Mouse (Mus musculus): ENCODE results near the gene Mfap2. TPM values are rescaled to one million over a fixed set of nuclear protein-coding genes. Genes with fewer than 3 reads are reported as not detected.
A peak's percentile ranks its signal among the peaks of the same experiment; 100 is the strongest.

Mfap2 gene
- total and polyA plus RNA-seq, 2 experiments, result 0.18 to 0.45 TPM

DNA sequence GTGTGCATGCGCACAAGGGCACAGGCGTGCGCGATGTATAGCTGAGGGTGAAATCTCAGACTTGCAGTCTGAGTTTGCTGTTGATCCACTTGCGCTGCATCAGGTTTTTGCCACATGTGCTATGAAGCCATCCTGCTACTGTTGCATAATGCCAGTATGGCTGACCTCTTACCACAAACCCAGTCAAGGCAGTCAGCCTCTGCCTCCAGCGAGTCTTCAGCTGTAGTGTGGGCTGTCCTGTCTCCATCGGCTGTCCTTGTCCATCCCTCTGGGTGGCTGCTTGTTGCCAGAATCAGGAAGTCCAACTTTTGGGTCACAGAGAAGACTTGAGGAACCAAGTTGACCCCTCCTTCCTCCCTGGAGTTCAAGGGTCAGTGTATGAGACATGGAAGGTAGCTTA lies 34.9 kb upstream of the Mfap2 start:
- peaks cover 38% of the 10 kb centered on the region for H3K36me3 ChIP-seq (ENCODE audit: control insufficient read depth, insufficient read depth, low read length)
- H3K4me3 ChIP-seq (ENCODE audit: insufficient read depth, low read depth, low read length), result no peak overlapping the region
- no peaks in the 10 kb centered on the region for H3K79me2 ChIP-seq (ENCODE audit: control insufficient read depth, insufficient read depth, low read length)
- TF ChIP-seq POLR2A (IDR thresholded peaks at IDR 0.05; ENCODE audit: extremely low read depth, insufficient read depth, low read length), result no peak
- TF ChIP-seq CTCF (IDR thresholded peaks at IDR 0.05; ENCODE audit: low read depth, low read length), result no peak
- WGBS, result 89% methylated on average over 7 of the region's 7 CpGs
- no peaks in the 10 kb centered on the region for H3K4me1 ChIP-seq (ENCODE audit: control insufficient read depth, insufficient read depth, low read length)
- peak; percentile 48 for DNase-seq (ENCODE audit: extremely low read depth, low read depth, low spot score)
- H3K9ac ChIP-seq (ENCODE audit: low read depth, low read length), result no peak overlapping the region
- H3K27ac ChIP-seq (replicated peaks; ENCODE audit: insufficient read depth, low read depth, low read length), result no peak overlapping the region
- no peaks in the 10 kb centered on the region for H3K27me3 ChIP-seq (ENCODE audit: control insufficient read depth, insufficient read depth, low read length)

DNA sequence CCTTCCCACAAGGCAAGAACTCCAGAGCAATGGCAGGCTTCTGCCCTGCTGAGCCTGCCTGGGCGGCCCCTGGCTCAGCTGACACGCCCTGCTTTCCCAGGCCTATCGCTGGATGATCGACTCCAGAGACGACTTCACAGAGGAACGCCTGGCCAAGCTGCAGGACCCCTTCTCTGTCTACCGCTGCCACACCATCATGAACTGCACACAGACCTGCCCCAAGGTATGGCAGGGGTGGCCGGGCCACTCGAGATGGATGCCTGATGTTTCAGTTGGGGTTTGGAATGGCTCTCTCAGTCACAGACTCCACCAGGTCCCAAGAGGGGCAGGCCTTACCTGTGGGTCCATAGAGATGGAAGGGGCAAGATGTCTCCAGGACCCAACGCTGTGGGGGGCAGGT lies 32.9 kb upstream of the Mfap2 start:
- WGBS, result 94% methylated on average over 10 of the region's 10 CpGs
- TF ChIP-seq CTCF (IDR thresholded peaks at IDR 0.05; ENCODE audit: low read depth, low read length) (no peak), POLR2A (IDR thresholded peaks at IDR 0.05; ENCODE audit: extremely low read depth, insufficient read depth, low read length) (no peak)
- peaks cover 26% of the 10 kb centered on the region; the same call in 1 of the 2 replicates for H3K36me3 ChIP-seq (ENCODE audit: control insufficient read depth, insufficient read depth, low read length)
- no peaks in the 10 kb centered on the region for H3K4me1 ChIP-seq (ENCODE audit: control insufficient read depth, insufficient read depth, low read length)
- no peaks in the 10 kb centered on the region for H3K27me3 ChIP-seq (ENCODE audit: control insufficient read depth, insufficient read depth, low read length)
- H3K79me2 ChIP-seq (ENCODE audit: control insufficient read depth, insufficient read depth, low read length), result no peaks in the 10 kb centered on the region
- DNase-seq (ENCODE audit: extremely low read depth, low read depth, low spot score), result no peak
- no peak overlapping the region for H3K9ac ChIP-seq (ENCODE audit: low read depth, low read length)
- H3K27ac ChIP-seq (replicated peaks; ENCODE audit: insufficient read depth, low read depth, low read length), result no peak overlapping the region
- H3K4me3 ChIP-seq (ENCODE audit: insufficient read depth, low read depth, low read length), result no peak overlapping the region

DNA sequence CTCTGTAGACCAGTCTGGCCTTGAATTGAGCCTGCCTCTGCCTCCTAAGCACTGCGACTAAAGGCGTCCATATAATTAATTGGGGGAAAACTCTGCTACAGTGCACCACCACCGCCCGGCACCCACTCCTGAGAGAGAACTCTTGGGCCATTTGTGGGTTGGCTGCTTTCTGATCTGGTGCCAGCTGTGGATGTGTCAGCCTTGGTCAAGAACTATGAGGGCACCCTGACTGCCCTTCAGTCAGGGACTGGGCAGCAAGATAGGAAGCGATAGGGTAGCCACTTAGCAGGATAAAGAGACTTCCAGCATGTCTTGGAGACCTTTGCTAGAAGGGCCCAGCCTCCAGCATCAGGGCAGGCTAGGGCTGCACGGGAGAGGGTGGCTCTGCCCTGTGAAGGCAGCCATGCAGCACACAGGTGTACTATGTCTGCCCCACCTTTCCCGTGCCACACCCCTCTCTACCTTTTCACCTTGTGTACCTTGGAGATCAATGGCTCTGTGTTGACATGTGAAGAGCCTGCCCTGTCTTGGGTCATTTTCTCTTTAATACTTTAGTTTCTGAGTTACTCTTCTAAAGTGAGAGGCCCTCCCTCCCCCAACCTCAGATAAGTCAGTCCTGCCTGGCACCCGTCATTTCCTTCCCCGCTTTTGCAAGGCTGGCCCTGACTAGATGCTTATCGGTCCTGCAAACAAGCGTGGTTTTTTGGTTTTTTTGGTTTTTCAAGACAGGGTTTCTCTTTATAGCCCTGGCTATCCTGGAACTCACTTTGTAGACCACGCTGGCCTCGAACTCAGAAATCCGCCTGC lies 32.1 kb upstream of the Mfap2 start:
- no peak for DNase-seq (ENCODE audit: extremely low read depth, low read depth, low spot score)

DNA sequence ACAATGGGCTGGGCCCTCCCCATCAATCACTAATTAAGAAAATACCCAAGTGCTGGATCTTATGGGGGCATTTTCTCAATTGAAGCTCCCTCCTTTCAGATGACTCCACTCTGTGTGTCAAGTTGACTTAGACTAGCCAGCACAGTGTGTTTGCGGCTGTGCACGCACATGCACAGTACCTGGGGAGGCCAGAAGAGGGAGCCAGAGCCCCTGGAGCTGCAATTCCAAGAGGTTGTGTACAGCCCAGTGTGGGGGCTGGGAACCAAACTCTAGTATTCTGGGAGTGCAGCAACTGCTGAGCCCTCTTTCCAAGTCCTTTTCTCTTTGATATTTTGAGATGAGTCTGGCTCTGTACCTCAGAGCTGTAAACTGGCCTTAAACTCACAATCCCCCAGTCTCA lies 28.6 kb upstream of the Mfap2 start:
- Histone ChIP-seq H3K79me2 (ENCODE audit: control insufficient read depth, insufficient read depth, low read length) (no peaks in the 10 kb centered on the region), H3K4me1 (ENCODE audit: control insufficient read depth, insufficient read depth, low read length) (no peaks in the 10 kb centered on the region), H3K27ac (replicated peaks; ENCODE audit: insufficient read depth, low read depth, low read length) (no peak overlapping the region), H3K27me3 (ENCODE audit: control insufficient read depth, insufficient read depth, low read length) (no peaks in the 10 kb centered on the region), H3K36me3 (ENCODE audit: control insufficient read depth, insufficient read depth, low read length) (peaks cover 9% of the 10 kb centered on the region; the same call in 1 of the 2 replicates), H3K9ac (ENCODE audit: low read depth, low read length) (no peak overlapping the region), H3K4me3 (ENCODE audit: insufficient read depth, low read depth, low read length) (no peak overlapping the region)
- TF ChIP-seq CTCF (IDR thresholded peaks at IDR 0.05; ENCODE audit: low read depth, low read length) (peak; percentile 76), POLR2A (IDR thresholded peaks at IDR 0.05; ENCODE audit: extremely low read depth, insufficient read depth, low read length) (no peak)
- 89% methylated on average over 2 of the region's 2 CpGs for WGBS
- peak; percentile 17 for DNase-seq (ENCODE audit: extremely low read depth, low read depth, low spot score)

More for the DNA sequence above, 32.1 kb upstream of the Mfap2 start:
- H3K9ac ChIP-seq (ENCODE audit: low read depth, low read length), result no peak overlapping the region
- 88% methylated on average over 14 of the region's 14 CpGs for WGBS
- H3K27me3 ChIP-seq (ENCODE audit: control insufficient read depth, insufficient read depth, low read length), result no peaks in the 10 kb centered on the region
- TF ChIP-seq CTCF (IDR thresholded peaks at IDR 0.05; ENCODE audit: low read depth, low read length) (no peak), POLR2A (IDR thresholded peaks at IDR 0.05; ENCODE audit: extremely low read depth, insufficient read depth, low read length) (no peak)
- no peak overlapping the region for H3K27ac ChIP-seq (replicated peaks; ENCODE audit: insufficient read depth, low read depth, low read length)
- H3K4me3 ChIP-seq (ENCODE audit: insufficient read depth, low read depth, low read length), result no peak overlapping the region
- H3K4me1 ChIP-seq (ENCODE audit: control insufficient read depth, insufficient read depth, low read length), result no peaks in the 10 kb centered on the region
- peaks cover 19% of the 10 kb centered on the region; the same call in 1 of the 2 replicates for H3K36me3 ChIP-seq (ENCODE audit: control insufficient read depth, insufficient read depth, low read length)
- no peaks in the 10 kb centered on the region for H3K79me2 ChIP-seq (ENCODE audit: control insufficient read depth, insufficient read depth, low read length)

DNA sequence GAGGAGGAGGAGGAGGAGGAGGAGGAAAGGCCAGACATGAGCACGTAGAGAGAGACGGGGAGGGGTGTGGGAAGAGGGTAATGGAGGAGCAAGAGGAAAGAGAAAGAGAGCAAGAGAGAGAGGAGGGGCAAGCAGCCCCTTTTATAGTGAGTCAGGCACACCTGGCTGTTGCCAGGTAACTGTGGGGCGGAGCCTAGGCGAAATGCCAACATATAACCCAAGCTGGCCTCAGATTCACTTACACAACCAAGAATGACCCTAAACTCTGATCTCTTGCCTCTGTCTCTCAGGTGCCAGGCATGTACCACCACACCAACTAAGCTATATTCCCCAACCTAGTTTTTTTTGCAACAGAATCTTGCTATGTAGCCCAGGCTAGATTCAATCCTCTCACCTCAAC lies 27.4 kb upstream of the Mfap2 start:
- H3K27me3 ChIP-seq (ENCODE audit: control insufficient read depth, insufficient read depth, low read length), result no peaks in the 10 kb centered on the region
- WGBS, result 59% methylated on average over 4 of the region's 4 CpGs
- H3K27ac ChIP-seq (replicated peaks; ENCODE audit: insufficient read depth, low read depth, low read length), result no peak overlapping the region
- no peak overlapping the region for H3K4me3 ChIP-seq (ENCODE audit: insufficient read depth, low read depth, low read length)
- H3K4me1 ChIP-seq (ENCODE audit: control insufficient read depth, insufficient read depth, low read length), result no peaks in the 10 kb centered on the region
- peaks cover 8% of the 10 kb centered on the region; the same call in 1 of the 2 replicates for H3K36me3 ChIP-seq (ENCODE audit: control insufficient read depth, insufficient read depth, low read length)
- no peak overlapping the region for H3K9ac ChIP-seq (ENCODE audit: low read depth, low read length)
- no peak for DNase-seq (ENCODE audit: extremely low read depth, low read depth, low spot score)
- H3K79me2 ChIP-seq (ENCODE audit: control insufficient read depth, insufficient read depth, low read length), result 0 out of 2 replicates have a peak, but pooled peaks cover 3% of the 10 kb centered on the region
- no peak for TF ChIP-seq CTCF (IDR thresholded peaks at IDR 0.05; ENCODE audit: low read depth, low read length)
- no peak for TF ChIP-seq POLR2A (IDR thresholded peaks at IDR 0.05; ENCODE audit: extremely low read depth, insufficient read depth, low read length)

DNA sequence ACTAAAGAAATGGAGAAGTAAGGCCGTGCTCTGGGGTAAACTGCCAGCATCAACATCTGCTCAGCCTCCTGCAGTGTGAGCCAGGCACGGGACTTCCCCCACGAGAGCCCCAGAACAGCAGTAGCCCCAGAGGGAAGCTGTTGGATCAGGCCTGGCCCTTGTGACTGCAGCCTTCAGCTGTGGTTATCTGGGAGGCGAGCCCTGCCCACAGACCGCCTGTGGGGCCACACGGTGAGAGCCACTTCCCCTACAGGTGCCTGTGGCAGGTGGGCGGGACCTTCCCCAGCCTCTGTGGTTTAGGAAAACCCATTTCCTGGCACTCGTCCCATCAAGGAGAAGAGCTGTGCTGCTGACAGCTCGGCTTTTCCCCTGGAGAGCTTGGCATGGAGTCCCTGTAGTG lies 26.8 kb upstream of the Mfap2 start:
- Histone ChIP-seq H3K79me2 (ENCODE audit: control insufficient read depth, insufficient read depth, low read length) (0 out of 2 replicates have a peak, but pooled peaks cover 3% of the 10 kb centered on the region), H3K4me3 (ENCODE audit: insufficient read depth, low read depth, low read length) (no peak overlapping the region), H3K9ac (ENCODE audit: low read depth, low read length) (no peak overlapping the region), H3K4me1 (ENCODE audit: control insufficient read depth, insufficient read depth, low read length) (no peaks in the 10 kb centered on the region), H3K36me3 (ENCODE audit: control insufficient read depth, insufficient read depth, low read length) (peaks cover 8% of the 10 kb centered on the region; the same call in 1 of the 2 replicates), H3K27me3 (ENCODE audit: control insufficient read depth, insufficient read depth, low read length) (no peaks in the 10 kb centered on the region), H3K27ac (replicated peaks; ENCODE audit: insufficient read depth, low read depth, low read length) (peak overlapping the region; percentile 18; the same call in 1 of the 2 replicates)
- DNase-seq (ENCODE audit: extremely low read depth, low read depth, low spot score), result peak; percentile 37
- TF ChIP-seq POLR2A (IDR thresholded peaks at IDR 0.05; ENCODE audit: extremely low read depth, insufficient read depth, low read length), result no peak
- no peak for TF ChIP-seq CTCF (IDR thresholded peaks at IDR 0.05; ENCODE audit: low read depth, low read length)
- WGBS, result 31% methylated on average over 9 of the region's 9 CpGs

Measured in liver, adult 2 months (tissue).